Mouse (Mus musculus) adrenal gland, postnatal 14 days (tissue): ENCODE measurements around the gene Tecr. TPM values are rescaled to one million over a fixed set of nuclear protein-coding genes. Genes with fewer than 3 reads are reported as not detected.

Experiments
- DNase-seq: peaks from one replicate; pipeline ENCODE4 v3.0.0; 2021; ENCODE audit warnings: mixed read lengths
- total RNA-seq: library from RNA; stranded (reverse); gene quantifications from 2 replicates; pipeline ENCODE4 v1.2.3, GENCODE M21; 2021

The Tecr gene
- total RNA-seq, 1 experiment from 2014 or later: 372 TPM

DNA sequence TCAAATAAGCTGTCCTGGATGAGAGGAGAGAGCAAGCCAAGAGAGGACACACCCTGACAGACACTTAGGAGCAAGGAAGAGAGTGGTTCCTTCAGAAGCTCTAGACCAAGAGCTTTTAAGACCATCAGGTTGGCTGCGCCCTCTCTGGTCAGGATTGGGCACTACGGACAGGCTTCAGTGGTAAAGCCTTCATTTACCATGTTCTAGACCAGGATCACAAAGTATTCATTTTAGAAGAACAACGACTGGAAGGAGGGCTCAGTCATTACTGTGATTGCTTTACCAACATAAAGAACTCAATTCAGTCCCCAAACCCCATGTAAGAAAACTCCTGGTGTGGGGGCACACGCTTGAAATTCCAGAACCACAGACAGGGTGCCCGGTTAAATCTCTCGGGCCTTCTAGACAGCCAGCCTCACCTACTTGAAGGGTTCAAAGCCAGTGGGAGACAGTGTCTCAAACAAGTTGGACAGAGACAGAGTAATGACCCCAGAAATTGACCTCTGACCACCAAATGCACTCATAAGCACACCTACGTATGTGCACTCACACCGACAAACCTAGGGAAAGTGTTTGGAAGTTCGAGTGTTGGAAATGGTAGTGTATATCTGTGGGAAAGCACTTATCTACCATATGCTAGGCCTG, 41.9 kb downstream of the Tecr start:
- no peak for DNase-seq

DNA sequence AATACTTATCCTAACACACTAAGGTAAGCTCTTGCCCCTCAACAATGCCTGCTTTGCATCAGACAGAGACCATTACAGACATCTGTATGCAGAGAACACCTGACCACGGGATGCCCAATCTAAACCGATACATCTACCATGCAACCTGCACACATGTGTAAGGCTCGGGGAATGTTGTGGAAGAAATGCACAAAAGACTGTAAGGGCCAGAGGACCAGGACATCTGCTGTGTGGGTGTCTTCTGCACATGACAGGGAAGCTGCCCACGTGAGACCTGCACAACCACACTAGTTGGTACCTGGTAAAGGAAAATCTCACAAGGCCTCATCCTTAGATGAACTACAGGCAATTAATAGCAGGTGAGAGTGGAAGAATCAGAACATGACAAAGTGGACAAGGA, 44.5 kb downstream of the Tecr start:
- no peak for DNase-seq

DNA sequence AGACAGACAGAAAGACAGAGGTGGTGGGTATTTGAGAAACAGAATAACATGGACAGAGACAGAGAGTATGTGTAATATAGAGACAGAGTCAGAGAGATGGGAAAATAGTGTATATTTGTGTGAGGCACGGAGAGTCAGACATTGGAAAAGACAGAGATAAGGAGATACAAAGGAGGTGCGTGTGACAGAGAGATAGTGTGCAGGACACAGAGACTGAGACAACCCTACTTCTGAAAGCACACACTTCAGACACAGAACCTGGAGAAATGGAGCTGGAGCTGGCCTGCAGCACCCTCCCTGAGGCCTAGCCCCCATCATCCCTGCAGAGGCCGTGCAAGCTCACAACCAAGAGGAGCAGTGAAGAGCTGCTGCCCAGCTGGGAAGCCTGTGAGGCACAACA, 45.1 kb downstream of the Tecr start:
- DNase-seq: no peak

DNA sequence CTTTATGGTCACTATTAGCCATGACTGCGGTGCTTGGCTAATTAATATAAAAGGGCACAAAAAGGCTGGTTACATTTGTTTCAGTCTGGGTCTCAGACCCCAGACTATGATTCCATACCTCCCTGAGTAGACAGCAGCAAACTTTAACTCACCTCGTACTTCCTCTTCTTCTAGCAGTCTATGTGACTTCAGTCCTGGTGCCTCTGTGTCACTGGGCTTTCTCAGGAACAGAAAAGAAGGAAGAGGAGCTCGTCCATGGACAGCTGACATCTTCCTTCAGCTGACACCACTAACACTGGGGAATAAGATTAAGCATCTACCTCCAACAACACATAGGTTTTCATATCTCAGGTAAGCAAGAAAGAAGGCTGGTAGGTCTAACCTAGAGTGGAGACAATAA, 72.0 kb downstream of the Tecr start, which contains the start of gene Olfr370:
TSS of gene Olfr370 (plus strand) at position 45 of the 400 bp plus-strand sequence.
- DNase-seq: no peak

DNA sequence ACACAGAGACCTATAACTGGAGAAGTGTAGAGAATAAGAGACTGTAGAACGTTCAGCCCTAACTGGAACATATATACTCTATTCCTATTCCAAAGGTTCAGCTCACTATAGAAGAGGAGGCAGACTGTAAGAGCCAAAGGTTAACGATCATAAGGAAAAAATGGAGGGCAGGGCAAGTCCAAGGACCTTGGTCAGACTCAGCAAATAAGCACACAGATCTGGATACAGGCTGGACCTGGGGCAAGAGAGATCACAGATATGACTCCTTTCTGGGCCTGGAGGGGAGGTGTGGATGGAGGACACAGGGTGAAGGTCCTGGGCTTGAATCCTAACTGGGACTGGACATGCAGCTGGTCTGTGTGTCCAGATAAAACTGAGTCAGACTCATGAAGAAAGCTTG, 73.0 kb downstream of the Tecr start:
- no peak for DNase-seq

Other genes starting within 250 kb of the Tecr start
- 0.15 and 0.94 TPM in 2 replicates for gene Clgn, start 218.1 kb downstream of the Tecr start, total RNA-seq
- 59.0 and 69.6 TPM in 2 replicates for gene Scoc, start 149.6 kb downstream of the Tecr start, total RNA-seq
- not detected in 2 replicates for gene Olfr370, start 72.2 kb downstream of the Tecr start, total RNA-seq
- 328 TPM in 2 replicates for gene Ndufb7, start 41.3 kb downstream of the Tecr start, total RNA-seq
- gene Dnajb1, start 222 bp upstream of the Tecr start, total RNA-seq: 28.5 and 38.3 TPM in 2 replicates
- 39.6 and 47.5 TPM in 2 replicates for gene Gipc1, start 44.7 kb upstream of the Tecr start, total RNA-seq
- gene Ptger1, start 58.7 kb upstream of the Tecr start, total RNA-seq: 0.98 and 1.4 TPM in 2 replicates
- gene Pkn1, start 91.2 kb upstream of the Tecr start, total RNA-seq: 125 and 151 TPM in 2 replicates
- gene Ddx39, start 107.2 kb upstream of the Tecr start, total RNA-seq: 31.2 and 32.9 TPM in 2 replicates
- gene Adgre5, start 133.4 kb upstream of the Tecr start, total RNA-seq: 47.5 and 49.0 TPM in 2 replicates